Mouse (Mus musculus): ENCODE results near the gene Gcm1. TPM values are rescaled to one million over a fixed set of nuclear protein-coding genes. Genes with fewer than 3 reads are reported as not detected.

Gcm1 gene
- total RNA-seq (2023), result not detected

GRCm38 (mm10) chr9:78051677-78052076, at the start of gene Gcm1:
Gcm1 (plus strand) TSS chr9:78051924.

GRCm38 (mm10) chr9:78108796-78109239, 57.1 kb downstream of the Gcm1 start, which contains the start of the genes Fbxo9 and Ick:
Fbxo9 (minus strand) TSS chr9:78109065.
Ick (plus strand) TSS chr9:78109192.

Other genes with a start within 250 kb of the Gcm1 start
- gene Elovl5, start 134.6 kb upstream of the Gcm1 start, total RNA-seq (2023), result 111 TPM
- gene Fbxo9, start 57.1 kb downstream of the Gcm1 start, total RNA-seq (2023), result 44.6 TPM
- gene Ick, start 57.3 kb downstream of the Gcm1 start, total RNA-seq (2023), result 6.9 TPM
- gene Gsta4, start 130.8 kb downstream of the Gcm1 start, total RNA-seq (2023), result 0.73 TPM
- gene Gsta1, start 178.7 kb downstream of the Gcm1 start, total RNA-seq (2023), result not detected
- not detected for gene Gm3776, start 205.2 kb downstream of the Gcm1 start, total RNA-seq (2023)
- not detected for gene Gm10639, start 238.0 kb downstream of the Gcm1 start, total RNA-seq (2023)

All from CD8-positive naive resting alpha-beta T cell, adult 57 days (primary cell).